Mouse (Mus musculus) liver, adult 2 months (tissue): ENCODE data around the gene 3830406C13Rik.

Experiments used
- CTCF ChIP-seq: fragments of 200-500 bp; IDR thresholded peaks from 2 replicates; pipeline ENCODE4 v1.5.1; 2011; ENCODE audit warnings: low read depth, low read length, control low read depth
- POLR2A ChIP-seq: fragments of 200-500 bp; IDR thresholded peaks from 2 replicates; pipeline ENCODE4 v1.6.1; 2011; ENCODE audit warnings: low read length, control low read depth; ENCODE audit not compliant: insufficient read depth; ENCODE audit errors: extremely low read depth

GRCm38 (mm10) chr14:12345241-12345921 lies 61.4 kb downstream of the 3830406C13Rik start:
- TF ChIP-seq CTCF (no peak), POLR2A (no peak)
